Mouse (Mus musculus): Measurements from ENCODE around the gene Maml3. TPM values are rescaled to one million over a fixed set of nuclear protein-coding genes. Genes with fewer than 3 reads are reported as not detected.

Gene Maml3
- total RNA-seq, 2 experiments from 2014 or later = 7.4 to 8.5 TPM

DNA sequence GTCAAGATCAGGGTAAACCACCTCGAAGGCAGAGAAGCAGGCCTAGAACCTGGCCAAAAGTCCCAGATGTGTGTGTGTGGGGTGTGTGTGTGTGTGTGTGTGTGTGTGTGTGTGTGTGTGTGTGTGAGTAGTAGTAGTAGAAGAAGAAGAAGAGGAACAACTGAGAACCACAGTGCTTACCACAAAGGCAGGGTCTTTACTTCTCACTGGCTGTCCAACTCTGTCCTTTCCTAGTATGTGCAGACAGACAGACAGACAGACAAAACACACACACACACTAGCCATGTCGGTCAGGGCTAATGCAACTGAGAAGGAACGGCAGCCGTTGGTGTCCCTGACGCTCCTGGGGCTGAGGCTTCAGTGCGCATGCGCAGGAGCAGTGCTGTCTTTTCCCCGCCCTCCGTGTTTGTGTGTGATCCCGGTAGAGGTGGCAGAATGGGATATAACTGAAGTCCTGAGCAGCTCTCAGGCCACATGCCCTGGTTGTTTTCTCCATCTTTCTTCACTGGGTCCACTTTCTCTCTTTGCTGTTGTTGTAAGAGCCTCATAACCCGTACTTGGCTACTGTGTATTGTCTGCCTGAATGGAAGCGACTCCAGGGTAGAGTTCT lies 308.6 kb downstream of the Maml3 start:
- DNase-seq (ENCODE audit: low spot score in 2 of 2) = peak in 1 of 2 experiments; percentile 58

DNA sequence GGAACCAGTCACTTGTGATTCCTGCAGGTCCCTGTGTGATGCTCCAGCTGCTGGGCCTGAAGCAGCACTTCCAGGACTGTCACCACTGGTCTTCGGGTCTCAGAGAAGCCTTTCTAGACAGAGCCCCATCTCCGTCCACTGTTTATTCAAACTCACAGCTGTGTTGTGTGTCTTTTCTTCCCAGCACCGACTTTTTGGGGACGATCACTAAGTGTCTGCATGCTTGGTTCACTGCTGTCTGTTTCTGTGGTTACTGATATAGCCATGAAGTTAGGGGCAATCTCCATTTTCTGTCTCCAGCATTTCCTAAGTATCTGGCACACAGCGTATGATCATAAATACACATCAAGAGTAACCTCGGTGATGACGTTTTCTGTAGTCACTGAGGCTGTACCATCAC lies 313.3 kb downstream of the Maml3 start:
- DNase-seq (ENCODE audit: low spot score in 2 of 2) = no peak

DNA sequence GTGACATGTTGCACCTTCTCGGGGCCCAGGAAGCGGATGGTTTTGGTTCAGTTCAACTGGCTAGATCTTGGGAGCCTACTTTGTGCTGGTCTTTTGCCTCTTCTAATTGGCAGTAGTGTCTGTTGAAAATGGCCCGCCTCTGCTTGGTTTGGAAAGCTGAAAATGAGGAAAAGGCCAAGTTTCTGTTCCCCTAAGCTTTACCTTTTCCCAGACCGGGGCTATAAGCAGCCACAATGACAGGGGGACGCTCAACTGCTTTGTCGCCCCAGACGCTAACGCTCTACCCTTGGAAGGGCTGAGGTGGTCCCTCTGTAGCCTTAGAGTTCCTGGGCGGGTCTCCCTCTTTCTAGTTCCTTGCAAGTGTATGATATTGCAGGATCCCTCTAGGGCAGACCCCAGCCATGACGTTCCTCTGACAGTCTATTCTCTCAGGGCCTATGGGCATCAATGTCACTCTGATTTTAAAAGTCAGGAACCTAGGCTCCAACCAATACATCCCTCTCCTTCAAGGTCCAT lies 315.4 kb downstream of the Maml3 start:
- no peak for DNase-seq (ENCODE audit: low spot score in 2 of 2)

DNA sequence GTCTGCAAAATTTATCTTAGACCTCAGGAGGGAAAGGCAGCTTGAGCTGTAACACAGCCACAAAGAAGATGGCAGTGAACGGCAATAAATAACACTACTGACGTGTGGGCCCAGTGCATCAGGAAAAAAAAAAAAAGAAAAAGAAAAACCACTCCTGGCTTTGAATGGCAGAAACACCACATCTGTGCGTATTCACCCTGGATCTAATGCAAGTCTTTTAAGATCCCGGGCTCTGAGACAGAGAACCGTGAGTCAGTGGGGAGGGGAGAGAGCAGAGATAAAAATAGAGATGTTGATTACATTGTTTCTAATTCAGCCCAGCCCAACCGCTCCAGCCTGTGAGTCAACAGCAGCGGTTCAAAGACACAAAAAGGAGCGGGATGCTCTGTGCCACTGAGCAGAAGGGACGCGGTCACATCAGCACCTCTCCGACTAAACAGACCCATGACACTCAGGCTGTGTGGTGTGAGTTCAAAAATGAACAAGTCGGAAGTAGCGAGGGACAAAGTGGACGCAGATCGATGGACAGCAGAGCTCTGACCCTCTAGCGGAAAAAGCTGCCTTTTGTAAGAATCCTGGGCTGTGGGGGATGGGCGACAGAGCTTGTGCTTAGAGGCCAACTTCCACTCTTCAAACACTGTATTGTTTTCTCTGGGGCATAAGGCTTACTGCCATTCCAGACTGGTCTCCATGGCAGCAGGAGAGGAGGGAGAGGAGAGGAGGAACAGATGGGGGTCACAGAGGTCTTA lies 316.1 kb downstream of the Maml3 start:
- DNase-seq (ENCODE audit: low spot score in 2 of 2) = no peak

DNA sequence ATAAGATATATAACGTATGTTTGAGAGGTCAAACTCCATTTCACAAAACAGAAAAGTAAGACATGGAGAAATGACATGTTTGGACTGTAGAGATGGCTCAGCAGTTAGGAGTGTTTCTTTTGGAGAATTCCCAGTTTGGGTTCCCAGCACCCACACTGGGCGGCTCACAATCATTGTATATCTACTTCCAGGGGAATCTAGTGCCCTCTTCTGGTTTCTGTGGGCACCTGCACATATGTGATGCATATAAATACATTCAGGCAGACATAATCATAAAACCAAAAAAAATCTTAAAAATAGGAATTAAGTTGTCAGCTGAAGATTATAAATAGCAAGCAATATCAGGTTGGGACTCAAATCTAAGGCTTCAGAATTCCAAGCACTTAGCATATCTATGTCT lies 316.9 kb downstream of the Maml3 start:
- DNase-seq (ENCODE audit: low spot score in 2 of 2) = no peak

DNA sequence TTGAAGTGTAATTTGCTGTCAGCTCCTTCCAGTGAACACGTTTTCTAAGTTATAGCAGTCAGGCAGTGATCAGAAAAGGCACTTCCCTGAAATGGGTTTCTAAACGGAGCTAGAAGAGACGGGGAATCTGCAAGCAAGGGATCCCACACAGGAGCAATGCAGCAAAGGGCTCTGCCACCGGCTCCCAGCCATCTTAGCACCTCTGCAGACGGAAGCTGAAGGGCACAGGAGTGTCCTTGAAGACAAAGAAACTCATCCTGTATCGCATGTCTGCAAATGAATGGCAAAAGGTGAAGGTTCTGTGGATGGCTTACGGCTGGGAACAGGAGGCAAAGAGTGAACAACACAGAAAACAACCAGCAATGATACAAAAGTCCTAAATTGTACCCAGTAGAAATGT lies 319.1 kb downstream of the Maml3 start:
- DNase-seq (ENCODE audit: low spot score in 2 of 2) = no peak

DNA sequence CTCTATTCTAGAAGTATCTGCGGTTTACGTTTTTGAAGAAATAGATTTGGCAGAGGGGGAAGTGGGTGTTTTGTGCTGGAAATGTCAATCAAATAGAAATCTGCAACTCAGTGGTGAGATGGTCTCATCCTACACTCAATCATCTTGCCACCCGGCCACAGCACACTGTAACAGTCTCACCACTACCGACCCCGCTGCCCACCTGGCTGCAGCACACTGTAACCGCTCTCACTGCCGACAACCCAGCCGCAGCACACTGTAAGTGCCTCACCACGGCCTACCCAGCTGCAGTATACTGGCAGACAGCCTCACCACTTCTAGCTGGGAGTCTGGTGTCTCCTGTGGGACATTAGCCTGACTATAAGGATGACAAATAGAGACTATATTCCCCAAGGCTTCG lies 322.7 kb downstream of the Maml3 start:
- no peak for DNase-seq (ENCODE audit: low spot score in 2 of 2)

DNA sequence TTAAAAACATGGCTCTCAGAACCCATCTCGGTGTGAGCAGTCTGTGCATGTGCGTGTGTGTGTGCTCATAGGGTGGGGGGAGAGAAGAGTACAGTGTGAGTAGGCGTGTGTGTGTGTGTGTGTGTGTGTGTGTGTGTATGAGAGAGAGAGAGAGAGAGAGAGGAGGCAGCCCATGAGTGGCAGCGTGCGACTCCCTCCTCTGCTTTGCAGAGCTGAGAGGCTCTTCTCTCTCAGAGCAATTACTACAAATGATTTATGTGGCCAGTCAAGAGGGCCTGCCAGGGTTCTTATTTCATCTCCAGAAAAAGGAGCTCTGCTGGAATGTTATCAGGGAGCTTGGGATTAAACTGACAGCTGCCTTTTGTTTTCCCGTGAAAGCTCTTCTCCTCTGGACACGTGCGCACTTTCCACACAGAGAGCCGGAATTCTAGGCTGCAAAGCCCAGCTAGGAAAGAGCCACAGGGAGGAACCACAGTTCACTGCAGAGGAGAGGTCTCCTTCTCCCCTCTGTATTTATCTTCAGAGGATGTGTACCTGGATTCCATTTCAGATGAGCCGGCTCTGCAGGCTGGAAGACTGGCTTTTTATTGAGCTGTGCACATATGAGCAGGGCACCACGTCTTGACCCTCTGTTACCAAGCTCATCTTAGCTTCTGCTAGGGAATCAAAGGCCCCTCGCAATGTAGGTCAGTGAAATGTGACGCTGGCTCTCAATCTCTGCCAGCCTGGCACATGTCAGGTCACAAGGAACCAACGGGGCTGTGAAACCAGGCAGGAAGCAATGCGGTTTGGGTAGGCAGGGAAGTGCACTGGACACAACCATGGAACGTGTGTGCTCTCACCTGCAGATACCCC lies 325.9 kb downstream of the Maml3 start:
- no peak for DNase-seq (ENCODE audit: low spot score in 2 of 2)

DNA sequence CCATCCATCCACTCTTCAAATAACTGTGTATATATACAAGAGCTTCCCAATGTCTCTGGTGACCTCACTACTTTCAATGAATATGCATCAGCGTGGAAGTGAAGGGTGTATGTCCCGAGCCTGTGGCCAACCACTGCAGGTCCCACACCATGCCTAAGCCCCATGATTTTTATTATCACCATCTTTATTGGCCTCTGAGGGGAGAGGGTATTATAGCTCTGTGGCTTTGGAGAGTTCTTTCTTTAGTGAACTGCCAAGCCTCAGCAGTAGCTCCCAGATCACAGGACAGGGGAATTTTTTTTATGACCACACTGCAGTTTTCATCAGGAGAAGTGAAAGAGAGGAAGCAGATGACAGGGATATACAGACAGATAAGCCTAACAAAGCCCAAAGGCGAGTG lies 326.7 kb downstream of the Maml3 start:
- no peak for DNase-seq (ENCODE audit: low spot score in 2 of 2)

DNA sequence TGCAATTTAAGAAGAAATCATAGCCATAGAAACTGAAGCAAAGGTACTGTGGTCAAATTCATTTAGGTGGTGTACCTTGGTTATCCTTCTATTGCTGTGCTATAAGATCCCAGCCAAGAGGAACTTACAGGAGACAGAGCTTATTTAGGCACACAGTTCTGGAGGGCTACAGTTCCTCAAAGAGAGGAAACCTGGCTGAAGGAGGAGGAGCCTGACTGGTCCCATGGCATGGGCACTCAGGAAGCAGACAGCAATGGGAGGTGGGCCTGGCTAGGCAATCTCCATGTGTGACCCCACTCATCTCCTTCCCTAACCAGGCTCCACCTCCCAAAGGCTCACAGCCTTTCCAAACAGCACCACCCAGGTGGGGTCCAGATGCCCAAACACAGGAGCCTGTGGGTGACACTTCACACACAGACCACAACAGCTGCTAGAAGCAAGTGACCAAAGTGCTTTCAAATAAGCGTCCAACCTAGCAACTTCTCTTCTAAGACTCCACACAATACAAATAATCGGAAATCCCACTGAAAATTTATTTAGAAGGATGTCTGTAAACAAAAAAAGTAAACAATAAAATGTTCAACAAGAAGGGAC lies 328.8 kb downstream of the Maml3 start:
- DNase-seq (ENCODE audit: low spot score in 2 of 2) = no peak

DNA sequence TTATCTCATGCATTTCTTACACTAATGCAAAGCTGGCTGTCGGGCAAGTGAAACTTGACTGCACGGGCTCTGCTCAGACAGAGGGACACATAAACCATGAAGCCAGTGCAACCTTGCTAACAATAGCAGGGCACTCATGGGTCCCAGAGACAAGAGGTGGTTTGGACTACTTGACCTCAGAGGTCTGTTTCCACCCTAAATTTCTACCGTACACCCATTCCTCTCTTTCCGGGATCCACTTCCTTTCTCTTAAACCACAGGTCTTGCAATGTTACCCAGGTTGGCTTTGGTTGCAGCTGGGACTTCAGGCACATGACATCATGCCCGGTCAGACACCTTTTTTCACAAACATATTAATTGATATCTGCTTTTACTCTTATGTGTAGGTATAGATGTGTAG lies 331.3 kb downstream of the Maml3 start:
- DNase-seq (ENCODE audit: low spot score in 2 of 2) = no peak

DNA sequence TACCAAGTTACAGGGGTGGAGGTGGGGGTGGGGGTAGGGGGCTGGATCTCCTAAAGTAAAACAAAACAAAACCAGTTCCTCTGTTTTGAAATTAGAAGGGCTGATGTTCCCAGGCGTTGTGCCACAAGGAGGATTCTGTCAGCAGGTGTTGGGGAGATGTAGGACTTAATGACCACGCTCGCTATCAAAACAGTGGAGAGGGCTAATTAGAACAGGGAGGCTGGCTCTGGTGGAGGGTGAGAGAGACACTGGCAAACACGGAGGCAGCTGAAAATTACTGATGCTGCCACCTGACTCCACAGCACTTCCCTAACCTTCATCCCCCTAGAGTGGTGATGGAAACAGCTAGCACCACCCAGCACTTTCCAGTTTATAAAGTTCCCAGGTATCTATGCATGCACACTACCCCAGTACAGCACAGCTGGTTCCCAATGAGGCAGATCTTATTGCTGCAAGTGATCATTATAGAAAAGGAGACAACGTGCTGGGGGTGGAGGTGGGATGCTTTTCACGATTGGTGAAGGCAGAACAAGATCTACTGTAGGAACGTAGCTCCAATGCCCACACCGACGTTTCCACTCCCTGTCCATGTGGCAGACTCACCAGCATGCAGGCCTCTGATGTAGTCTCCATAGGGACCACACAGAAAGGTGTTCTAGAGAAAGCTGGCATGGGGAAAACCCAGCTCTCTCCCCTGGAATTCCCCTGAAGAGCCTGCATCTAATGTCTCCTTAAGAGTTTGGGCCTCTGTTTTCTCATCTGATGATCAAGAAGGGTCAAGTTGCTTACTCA lies 332.8 kb downstream of the Maml3 start:
- no peak for DNase-seq (ENCODE audit: low spot score in 2 of 2)

DNA sequence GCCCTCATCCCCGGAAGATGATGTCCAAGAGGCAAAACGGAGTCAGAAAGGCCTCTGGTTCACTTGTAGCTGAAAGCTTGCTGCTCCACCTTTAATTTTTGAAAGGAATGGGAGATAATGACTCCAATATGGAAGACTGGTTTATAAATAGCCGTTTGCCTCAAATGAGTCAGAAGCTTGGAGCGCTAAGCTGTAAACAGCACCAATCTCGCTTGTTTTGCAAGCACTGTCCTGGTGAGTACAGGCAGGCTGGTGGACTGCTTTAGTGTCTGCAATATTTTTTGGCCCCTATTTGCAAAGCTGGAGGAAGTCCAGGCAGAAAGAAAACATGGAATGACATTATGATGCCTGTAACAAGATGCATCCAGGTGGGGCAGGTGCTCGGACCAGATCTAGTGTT lies 335.7 kb downstream of the Maml3 start:
- no peak for DNase-seq (ENCODE audit: low spot score in 2 of 2)

DNA sequence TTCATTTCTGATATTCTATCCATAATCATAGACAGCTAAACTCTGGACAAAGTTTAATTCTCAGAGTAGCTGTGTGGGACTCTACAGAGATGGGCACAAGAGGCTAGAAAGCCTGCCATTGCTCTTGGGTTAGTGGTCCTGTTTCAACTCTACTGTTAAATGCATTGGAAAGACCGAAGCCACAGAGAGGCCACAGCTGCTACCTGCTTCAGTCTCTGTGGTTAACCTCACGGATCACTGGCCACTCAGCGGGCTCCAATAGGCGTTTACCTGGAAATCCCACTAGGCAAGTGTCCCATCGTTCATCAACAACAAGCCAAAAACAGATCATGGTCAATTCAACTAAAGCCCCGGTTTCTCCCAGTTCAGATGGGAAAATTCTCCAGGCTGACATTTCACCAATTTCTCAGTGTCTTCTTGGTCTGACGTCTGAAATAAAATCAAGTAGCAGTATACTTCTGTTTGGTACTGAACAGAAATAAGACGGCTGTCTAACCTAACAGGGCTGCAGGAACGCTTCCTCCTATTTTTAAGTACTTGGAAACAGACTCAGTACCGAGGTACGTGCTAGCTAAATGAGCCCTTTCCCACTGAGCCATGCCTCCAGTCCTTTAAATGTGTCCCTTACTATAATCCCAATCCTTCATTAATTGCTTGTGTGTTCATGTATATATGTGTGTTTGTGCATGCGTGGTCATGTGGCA lies 339.5 kb downstream of the Maml3 start:
- no peak for DNase-seq (ENCODE audit: low spot score in 2 of 2)

DNA sequence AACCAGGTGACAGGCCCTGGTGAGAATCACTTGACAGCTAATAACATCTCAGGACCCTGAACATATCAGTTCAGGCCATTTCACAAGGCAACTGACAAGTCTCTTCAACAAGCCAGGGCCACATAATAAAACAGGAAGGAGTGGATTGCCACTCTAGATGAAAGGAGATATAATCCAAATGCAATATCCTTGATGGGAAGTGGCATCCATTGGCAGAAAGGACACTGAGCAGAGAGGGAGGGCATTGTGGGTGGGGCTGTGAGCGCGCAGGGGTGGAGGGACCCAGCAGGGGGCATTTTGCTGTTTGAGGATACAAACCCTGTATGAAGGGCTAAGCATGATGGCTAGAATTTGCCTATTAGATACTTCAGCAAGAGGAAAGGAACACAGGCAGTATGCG lies 340.7 kb downstream of the Maml3 start:
- no peak for DNase-seq (ENCODE audit: low spot score in 2 of 2)

DNA sequence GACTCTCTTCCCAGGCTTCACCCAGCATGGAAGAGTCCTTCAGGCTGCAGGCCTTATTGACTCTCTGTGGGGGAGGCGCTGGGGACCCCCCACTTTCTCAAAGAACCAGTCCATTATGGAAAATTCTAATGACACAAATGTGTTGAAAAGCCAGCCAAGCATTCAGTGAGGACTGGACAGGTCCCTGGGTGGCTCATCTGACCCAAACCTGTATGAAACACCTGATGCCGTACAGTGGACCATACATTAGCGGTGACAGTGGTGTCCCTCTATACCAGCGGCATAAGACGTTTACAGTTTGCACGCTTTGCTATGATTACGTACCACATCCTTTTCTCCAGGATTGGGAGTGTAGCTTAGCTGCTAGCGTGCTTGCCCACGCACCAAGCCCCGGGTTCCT lies 342.0 kb downstream of the Maml3 start:
- DNase-seq (ENCODE audit: low spot score in 2 of 2) = no peak

DNA sequence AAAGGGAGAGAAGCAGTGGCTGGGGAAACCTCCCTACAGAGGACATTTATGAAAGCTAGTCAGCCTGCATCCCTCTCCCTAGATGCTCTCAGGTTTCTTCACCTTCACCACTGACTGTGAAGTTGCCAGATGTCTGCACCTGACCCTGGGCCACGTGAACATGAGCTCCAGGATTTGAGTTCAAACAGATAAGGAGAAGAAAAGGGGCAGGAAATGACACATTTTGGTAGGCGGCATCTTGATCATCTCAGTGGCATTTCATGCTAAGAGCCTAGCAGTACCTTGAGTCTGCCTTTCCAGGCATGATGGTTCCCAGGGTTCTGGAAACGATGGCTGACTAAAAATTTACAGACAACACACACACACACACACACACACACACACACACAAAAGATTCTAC lies 345.3 kb downstream of the Maml3 start:
- no peak for DNase-seq (ENCODE audit: low spot score in 2 of 2)

DNA sequence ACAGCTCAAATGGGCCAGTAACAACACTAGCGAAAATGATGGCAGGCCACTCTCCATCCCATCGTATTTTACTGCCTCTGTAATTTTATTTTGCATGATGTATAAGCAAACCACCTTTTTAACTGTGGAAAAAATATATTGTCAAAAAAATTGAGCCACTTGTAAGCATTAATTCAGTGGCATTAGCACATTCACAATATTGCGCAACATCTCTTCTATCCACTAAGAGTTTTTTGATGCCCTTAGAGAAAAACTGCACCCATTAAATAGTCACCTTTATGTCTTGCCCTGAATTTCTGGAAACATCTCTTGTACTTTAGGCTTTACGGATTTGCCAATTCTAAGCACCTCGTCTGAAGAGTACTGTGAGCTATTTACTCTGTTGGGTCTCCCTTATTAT lies 347.8 kb downstream of the Maml3 start:
- no peak for DNase-seq (ENCODE audit: low spot score in 2 of 2)

DNA sequence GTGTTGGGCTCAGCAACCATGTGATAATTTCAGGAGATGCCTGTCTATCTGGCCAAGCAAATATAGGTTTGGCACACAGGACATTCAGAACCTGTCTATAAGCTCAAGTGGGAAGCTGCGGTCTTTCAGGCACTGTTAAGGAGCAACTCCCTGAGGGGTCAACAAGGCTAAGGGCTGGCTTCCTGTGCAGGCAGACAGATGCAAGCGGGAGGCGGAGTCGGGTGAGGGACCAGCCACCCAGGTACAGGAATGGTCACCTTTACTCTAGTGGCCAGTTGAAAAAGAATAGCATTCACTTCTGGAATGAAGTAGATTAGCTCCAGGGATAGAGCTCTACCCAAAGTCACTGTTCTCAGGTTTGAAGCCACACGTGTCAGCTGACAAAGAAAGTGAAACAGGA lies 348.6 kb downstream of the Maml3 start:
- DNase-seq (ENCODE audit: low spot score in 2 of 2) = no peak

DNA sequence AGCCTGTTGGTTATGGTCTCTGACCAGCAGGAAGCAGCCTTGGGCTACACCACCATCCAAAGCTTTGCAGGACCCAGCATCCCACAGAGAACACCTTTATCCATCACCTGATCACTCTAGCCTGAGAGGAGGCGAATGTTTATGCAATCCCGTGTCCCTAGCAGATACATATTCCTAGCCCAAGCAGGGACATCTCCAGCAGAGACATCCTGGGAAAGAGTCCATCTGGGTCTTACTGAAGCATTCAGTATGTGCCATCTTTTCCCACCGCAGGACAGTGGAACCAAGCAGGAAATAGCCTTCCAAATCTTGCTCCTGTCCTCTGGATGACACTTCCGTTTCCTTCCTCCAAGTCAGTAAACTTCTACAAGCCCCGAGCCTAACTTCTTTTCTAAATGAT lies 351.6 kb downstream of the Maml3 start:
- no peak for DNase-seq (ENCODE audit: low spot score in 2 of 2)

Measured in layer of hippocampus, postnatal 14 days (tissue).